Mouse (Mus musculus) midbrain, embryonic 10.5 days (tissue): ENCODE results near the gene Ccm2. TPM values are rescaled to one million over a fixed set of nuclear protein-coding genes. Genes with fewer than 3 reads are reported as not detected.

Source experiments
- DNase-seq: peaks from one replicate; pipeline ENCODE4 v3.0.0-alpha.2; 2017; ENCODE audit warnings: low spot score
- H3K27ac ChIP-seq: fragments of 300-500 bp; sonication (generic); replicated peaks from 2 replicates; pipeline ENCODE4 v1.5.1; 2016; ENCODE audit warnings: mild to moderate bottlenecking
- H3K27me3 ChIP-seq: fragments of 300-500 bp; sonication (generic); 2 replicates; pipeline ENCODE4 v1.6.1; 2016; ENCODE audit warnings: low read depth, mild to moderate bottlenecking; ENCODE audit not compliant: poor library complexity, severe bottlenecking
- H3K36me3 ChIP-seq: fragments of 300-500 bp; sonication (generic); 2 replicates; pipeline ENCODE4 v1.6.1; 2016; ENCODE audit warnings: mild to moderate bottlenecking, moderate library complexity
- H3K4me1 ChIP-seq: fragments of 300-500 bp; sonication (generic); 2 replicates; pipeline ENCODE4 v1.6.1; 2016
- H3K4me3 ChIP-seq: fragments of 300-500 bp; sonication (generic); 2 replicates; pipeline ENCODE4 v1.5.1; 2016; ENCODE audit warnings: mild to moderate bottlenecking, moderate library complexity
- H3K9me3 ChIP-seq: fragments of 300-500 bp; sonication (generic); replicated peaks from 2 replicates; pipeline ENCODE4 v1.6.1; 2016; ENCODE audit warnings: mild to moderate bottlenecking
- WGBS: fragments of 180-500 bp; shearing (Covaris S2); methylation state at CpG from one replicate; pipeline ENCODE4 v1.1.7; 2016; 5-methylcytosine and 5-hydroxymethylcytosine counted together
- polyA plus RNA-seq: library from polyadenylated mRNA; unstranded; fragments of >200 nt; fragmentation: Nextera tagmentation; extraction: Ambion mirVana; gene quantifications from 2 replicates; pipeline ENCODE4 v1.2.1, GENCODE M21; 2016

The Ccm2 gene
- polyA plus RNA-seq, 1 experiment from 2014 or later, result 106 TPM

- H3K4me3 ChIP-seq, result no peak overlapping the region
- peak; percentile 74 for DNase-seq
- no peaks in the 10 kb centered on the region for H3K27me3 ChIP-seq
- H3K36me3 ChIP-seq, result peaks cover 13% of the 10 kb centered on the region
- no peaks in the 10 kb centered on the region for H3K9me3 ChIP-seq
- H3K27ac ChIP-seq, result no peak overlapping the region
- 27% methylated on average over 4 of the region's 4 CpGs for WGBS
- H3K4me1 ChIP-seq, result peaks cover 24% of the 10 kb centered on the region
Measured at GRCm38 (mm10) chr11:6628568-6628967, 81.9 kb downstream of the Ccm2 start.

- Histone ChIP-seq H3K9me3 (no peaks in the 10 kb centered on the region), H3K36me3 (peaks cover 2% of the 10 kb centered on the region; the same call in 1 of the 2 replicates), H3K27me3 (no peaks in the 10 kb centered on the region), H3K4me1 (peaks cover 13% of the 10 kb centered on the region), H3K4me3 (no peak overlapping the region), H3K27ac (no peak overlapping the region)
- no peak for DNase-seq
Measured at GRCm38 (mm10) chr11:6629655-6630054, 83.0 kb downstream of the Ccm2 start.

- 72% methylated on average over 8 of the region's 8 CpGs for WGBS
- no peak for DNase-seq
- H3K4me1 ChIP-seq, result no peaks in the 10 kb centered on the region
Measured at GRCm38 (mm10) chr11:6636150-6636549, 89.5 kb downstream of the Ccm2 start.

GRCm38 (mm10) chr11:6638537-6638936, 91.8 kb downstream of the Ccm2 start, which contains the start of gene Wap:
Gene Wap (minus strand): TSS chr11:6638637.
- 90% methylated on average over 4 of the region's 4 CpGs for WGBS

More at GRCm38 (mm10) chr11:6636150-6636549, 89.5 kb downstream of the Ccm2 start:
- H3K36me3 ChIP-seq, result no peaks in the 10 kb centered on the region
- no peak overlapping the region for H3K4me3 ChIP-seq
- no peak overlapping the region for H3K27ac ChIP-seq
- no peaks in the 10 kb centered on the region for H3K27me3 ChIP-seq
- H3K9me3 ChIP-seq, result no peaks in the 10 kb centered on the region

GRCm38 (mm10) chr11:6639072-6639471, 92.4 kb downstream of the Ccm2 start:
- Histone ChIP-seq H3K27me3 (no peaks in the 10 kb centered on the region), H3K9me3 (no peaks in the 10 kb centered on the region), H3K4me3 (no peak overlapping the region), H3K36me3 (no peaks in the 10 kb centered on the region), H3K27ac (no peak overlapping the region), H3K4me1 (no peaks in the 10 kb centered on the region)
- no peak for DNase-seq
- WGBS, result 78% methylated on average over 6 of the region's 6 CpGs

More at GRCm38 (mm10) chr11:6638537-6638936, 91.8 kb downstream of the Ccm2 start, which contains the start of gene Wap:
- Histone ChIP-seq H3K36me3 (no peaks in the 10 kb centered on the region), H3K27me3 (no peaks in the 10 kb centered on the region), H3K4me3 (no peak within 1 kb of the TSS), H3K9me3 (no peaks in the 10 kb centered on the region), H3K4me1 (no peaks in the 10 kb centered on the region), H3K27ac (no peak within 1 kb of the TSS)
- no peak for DNase-seq

GRCm38 (mm10) chr11:6644566-6644965, 97.9 kb downstream of the Ccm2 start:
- no peak for DNase-seq
- H3K4me1 ChIP-seq, result no peaks in the 10 kb centered on the region
- H3K36me3 ChIP-seq, result no peaks in the 10 kb centered on the region
- H3K4me3 ChIP-seq, result no peak overlapping the region
- H3K27me3 ChIP-seq, result no peaks in the 10 kb centered on the region
- 83% methylated on average over 6 of the region's 6 CpGs for WGBS
- no peak overlapping the region for H3K27ac ChIP-seq
- no peaks in the 10 kb centered on the region for H3K9me3 ChIP-seq

Other genes with a start within 250 kb of the Ccm2 start
- gene Zmiz2, start 157.8 kb upstream of the Ccm2 start, polyA plus RNA-seq, result 13.8 and 18.6 TPM in 2 replicates
- gene Ppia, start 131.4 kb upstream of the Ccm2 start, polyA plus RNA-seq, result 5,494 and 6,336 TPM in 2 replicates
- 961 and 1,033 TPM in 2 replicates for gene H2afv, start 102.4 kb upstream of the Ccm2 start, polyA plus RNA-seq
- gene Purb, start 71.0 kb upstream of the Ccm2 start, polyA plus RNA-seq, result 15.1 and 15.5 TPM in 2 replicates
- gene Myo1g, start 25.9 kb upstream of the Ccm2 start, polyA plus RNA-seq, result 0.86 and 0.87 TPM in 2 replicates
- gene Nacad, start 59.2 kb downstream of the Ccm2 start, polyA plus RNA-seq, result 17.2 and 39.7 TPM in 2 replicates
- gene Tbrg4, start 79.2 kb downstream of the Ccm2 start, polyA plus RNA-seq, result 61.7 and 70.5 TPM in 2 replicates
- gene Wap, start 91.8 kb downstream of the Ccm2 start, polyA plus RNA-seq, result not detected in 2 replicates
- 5.6 and 7.1 TPM in 2 replicates for gene Ramp3, start 111.6 kb downstream of the Ccm2 start, polyA plus RNA-seq